ENCODE assay signal across 8 mouse cellular contexts in genomic region chr10:84166568-84166905, GRCm38 (mm10).
DNase-seq lines count a peak whose midpoint lies in the region; ATAC-seq and TF ChIP-seq lines count a peak whose summit lies in the region.

No protein-coding gene starts in this region.

- no peak overlapping the region for H3K27ac ChIP-seq in hindbrain, embryonic 12.5 days

- in situ Hi-C loops in Patski (cut with MboI; ENCODE audit: low pct_unique_long_range_greater_than_20kb), result no loop called here

- H3K27me3 ChIP-seq in Patski, result no peaks in the 10 kb centered on the region
- no peaks in the 10 kb centered on the region for H3K27me3 ChIP-seq in hindbrain, embryonic 12.5 days

- H3K36me3 ChIP-seq in hindbrain, embryonic 12.5 days, result no peaks in the 10 kb centered on the region

- POLR2A ChIA-PET in Patski (lab: Charles Lee), result no interaction called here

- H3K9me3 ChIP-seq in hindbrain, embryonic 12.5 days (replicated peaks), result no peaks in the 10 kb centered on the region

- peak; percentile 54 to 56 for DNase-seq in left cerebral cortex, postnatal 10 days (ENCODE audit: extremely low spot score in 1 of 2, low spot score in 2 of 2)
- DNase-seq in left cerebral cortex, adult 18-20 months (ENCODE audit: low spot score in 2 of 2), result no peak
- no peak for DNase-seq in Patski (ENCODE audit: low read depth, low spot score)
- peak; percentile 81 to 86 for DNase-seq in cerebellum, postnatal 14 days
- peak; percentile 65 for DNase-seq in lung, postnatal 36 days
- DNase-seq in ovary, adult 18-20 months (ENCODE audit: low spot score), result no peak

- H3K4me2 ChIP-seq in hindbrain, embryonic 12.5 days (replicated peaks), result no peak overlapping the region

- intact Hi-C loops in left cerebral cortex, postnatal 10 days (cut with DNase I), result loop anchor here (10.0 kb wide), 1 partner anchor 278 kb away; the partner anchor contains the start of gene Nuak1

- H3K4me1 ChIP-seq in hindbrain, embryonic 12.5 days, result no peaks in the 10 kb centered on the region

- no peak for ATAC-seq in Patski
- ATAC-seq in hindbrain, embryonic 12.5 days (ENCODE audit: low FRiP score), result peak; percentile 50; the same call in 1 of the 2 replicates
- ATAC-seq in inflammation-experienced regulatory T-cells, adult 6 months, result no peak

- TF ChIP-seq CTCF in Patski (IDR thresholded peaks at IDR 0.05), result peak; percentile 40

- CTCF ChIA-PET in Patski (lab: Charles Lee), result interaction anchor here (0.8 kb wide), 1 partner anchor 13 kb away, joined by 3 read pairs; no protein-coding TSS in a partner anchor

- no peak overlapping the region for H3K9ac ChIP-seq in hindbrain, embryonic 12.5 days

- H3K4me3 ChIP-seq in hindbrain, embryonic 12.5 days, result no peak overlapping the region

- WGBS in hindbrain, embryonic 12.5 days, result 60% methylated on average over 3 of the region's 3 CpGs

Comparison
In these comparisons a context has a peak if more than half of its experiments do, and no peak if none do; other contexts are left out.
1. DNase-seq: peak in left cerebral cortex, postnatal 10 days (2 of 2), cerebellum, postnatal 14 days (2 of 2) and lung, postnatal 36 days (single experiment); none in left cerebral cortex, adult 18-20 months (0 of 2), Patski (single experiment) and ovary, adult 18-20 months (single experiment).